Mouse (Mus musculus): ENCODE results near the gene Zc3h7a. TPM values are rescaled to one million over a fixed set of nuclear protein-coding genes. Genes with fewer than 3 reads are reported as not detected.

Zc3h7a gene
- total RNA-seq, 2 experiments from 2014 or later = 66.6 to 79.4 TPM

Small RNA genes lying within 50 kb of the gene (microRNA-seq; reads per million reads assigned to microRNA genes)
- 22.2 to 32.4 reads per million in 2 experiments for gene Gm23935

Other genes starting within 250 kb of the Zc3h7a start
- gene Snn, start 115.4 kb downstream of the Zc3h7a start, total RNA-seq (2021) = 100 to 1,000 TPM; 214 to 235 TPM
- 10 to 100 TPM; 12.4 to 13.2 TPM for gene Litaf, start 110.2 kb downstream of the Zc3h7a start, total RNA-seq (2021)
- 10 to 100 TPM; 36.5 to 39.1 TPM for gene Txndc11, start 41.7 kb downstream of the Zc3h7a start, total RNA-seq (2021)
- gene Rsl1d1, start 26.9 kb upstream of the Zc3h7a start, total RNA-seq (2021) = 10 to 100 TPM; 58.0 to 62.6 TPM
- gene Gspt1, start 77.9 kb upstream of the Zc3h7a start, total RNA-seq (2021) = 100 to 1,000 TPM; 101 to 107 TPM
- gene Tnfrsf17, start 137.4 kb upstream of the Zc3h7a start, total RNA-seq (2021) = not detected
- gene Snx29, start 146.5 kb upstream of the Zc3h7a start, total RNA-seq (2021) = 10 to 100 TPM; 33.1 to 33.4 TPM